Mouse (Mus musculus): ENCODE results near the gene Rnf4. TPM values are rescaled to one million over a fixed set of nuclear protein-coding genes. Genes with fewer than 3 reads are reported as not detected.

The Rnf4 gene
- total RNA-seq (2021): 10 to 100 TPM; 16.6 to 20.0 TPM
- long read RNA-seq, experiment 1, full-length matches to known transcripts: 3 of 4 reads
- long read RNA-seq, experiment 1, partial matches to known transcripts: 0 of 4 reads
- long read RNA-seq, experiment 1, other reads (novel, unspliced or antisense): 1 of 4 reads
- long read RNA-seq, experiment 2, partial matches to known transcripts: 0 of 1 reads
- long read RNA-seq, experiment 2, other reads (novel, unspliced or antisense): 1 of 1 reads

DNA sequence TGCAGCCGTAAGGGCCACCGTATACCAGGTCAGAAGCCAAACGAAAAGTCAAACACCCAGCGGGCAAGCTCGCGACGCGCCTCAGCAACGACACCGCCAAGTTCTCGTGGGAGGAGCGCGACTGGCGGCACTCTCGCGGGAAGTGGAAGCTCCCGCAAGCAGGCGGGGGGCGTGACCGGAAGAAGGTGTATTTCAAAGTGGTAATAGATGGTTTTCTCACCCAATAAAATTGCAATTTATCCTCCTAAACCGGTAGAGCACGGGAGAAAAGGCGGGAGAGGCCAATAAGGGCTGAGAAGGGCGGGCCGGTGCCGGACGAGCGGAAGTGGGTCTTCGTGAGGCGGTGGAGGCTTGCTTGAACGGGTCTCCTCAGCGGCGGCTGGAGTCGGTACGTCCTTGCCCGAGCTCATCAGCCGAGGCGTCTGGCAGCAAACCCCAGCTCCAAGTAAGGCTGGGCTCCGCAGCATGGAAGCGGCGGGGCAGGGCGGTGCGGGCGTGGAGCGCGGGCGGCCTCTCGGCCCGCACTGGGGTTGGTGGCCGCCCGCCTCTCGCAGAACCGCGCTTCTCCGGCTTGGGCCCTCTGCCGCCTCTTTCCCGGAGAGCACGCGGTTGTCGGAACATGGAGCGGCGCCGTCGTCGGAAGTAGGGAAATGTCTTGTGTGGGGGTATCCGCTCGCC, at the start of gene Rnf4:
Gene Rnf4 (plus strand): TSS at position 193 of the 678 bp plus-strand sequence.
- peak; percentile 97 for DNase-seq

DNA sequence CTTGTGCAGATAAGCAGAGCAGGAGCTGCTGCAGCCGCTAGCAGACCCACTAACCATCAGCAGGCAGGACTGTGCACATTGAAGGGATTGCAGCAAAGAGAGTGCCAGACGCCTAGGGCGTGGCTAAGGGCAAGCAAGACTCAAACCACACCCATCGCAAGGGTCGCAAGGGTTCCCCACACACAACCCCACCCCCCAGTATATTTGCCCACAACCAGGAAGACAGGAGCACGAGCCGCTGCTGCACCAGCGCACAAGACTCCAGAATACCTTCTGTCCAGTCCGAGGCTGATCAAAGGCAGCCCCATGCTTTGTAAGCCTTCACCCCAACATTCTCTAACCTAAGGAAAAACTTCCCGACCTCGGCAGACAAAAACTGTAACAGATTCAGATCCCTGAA, 49.6 kb upstream of the Rnf4 start:
- DNase-seq: no peak

DNA sequence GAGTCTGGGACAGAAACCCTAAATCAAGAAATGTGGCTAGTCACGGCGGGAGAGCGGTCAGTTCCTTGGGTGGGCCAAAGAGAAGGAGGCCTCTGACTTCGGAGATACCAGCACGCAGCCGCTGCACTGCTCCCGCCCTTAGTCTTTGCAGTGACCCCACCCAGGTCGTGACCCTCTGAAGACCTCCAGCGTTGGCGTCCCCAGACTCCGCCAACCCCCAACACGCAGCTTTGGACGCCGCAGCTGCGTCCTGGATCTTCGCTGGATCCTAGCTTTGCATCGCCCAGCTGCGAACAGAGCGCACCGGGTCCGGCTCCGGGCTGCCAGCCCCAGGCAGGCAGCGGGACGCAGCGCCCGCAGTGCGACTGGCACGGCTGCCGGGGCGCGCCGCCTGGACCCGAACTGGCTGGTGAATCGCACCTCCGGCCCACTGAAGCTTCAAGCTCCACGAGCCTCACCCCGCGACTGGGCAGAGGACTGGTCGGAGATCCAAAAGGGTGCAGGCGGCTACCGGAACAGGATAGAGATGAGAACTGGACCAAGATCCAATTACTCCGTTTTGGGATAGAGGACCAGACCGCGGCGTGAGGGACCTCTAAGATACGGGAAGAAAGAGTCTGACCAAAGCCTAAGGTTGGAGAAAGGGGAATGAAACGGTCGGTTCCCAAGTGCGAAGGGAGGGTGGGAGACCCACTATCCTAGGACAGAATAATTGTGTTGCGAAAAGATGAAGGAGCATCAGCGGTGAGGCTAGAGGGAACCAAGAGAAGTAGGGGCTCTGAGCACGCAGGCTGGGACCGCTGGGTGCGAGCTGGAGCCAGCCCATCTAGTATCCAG, 48.9 kb upstream of the Rnf4 start:
- DNase-seq: peak; percentile 11

DNA sequence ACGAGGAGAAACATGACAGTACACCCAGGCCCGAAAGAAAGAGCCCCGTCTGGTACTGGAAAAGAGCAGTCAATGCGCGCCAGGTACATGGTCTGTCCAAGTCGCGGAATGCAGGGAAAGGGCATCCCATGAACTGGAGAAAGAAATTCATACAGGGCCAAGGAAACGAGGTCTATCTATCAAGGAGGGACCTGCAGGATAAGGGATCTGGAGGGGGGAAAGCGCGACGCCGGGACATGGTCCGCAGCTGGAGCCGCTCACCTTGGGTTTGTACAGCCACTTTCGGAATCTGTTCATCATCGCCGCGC, 48.3 kb upstream of the Rnf4 start:
- no peak for DNase-seq

DNA sequence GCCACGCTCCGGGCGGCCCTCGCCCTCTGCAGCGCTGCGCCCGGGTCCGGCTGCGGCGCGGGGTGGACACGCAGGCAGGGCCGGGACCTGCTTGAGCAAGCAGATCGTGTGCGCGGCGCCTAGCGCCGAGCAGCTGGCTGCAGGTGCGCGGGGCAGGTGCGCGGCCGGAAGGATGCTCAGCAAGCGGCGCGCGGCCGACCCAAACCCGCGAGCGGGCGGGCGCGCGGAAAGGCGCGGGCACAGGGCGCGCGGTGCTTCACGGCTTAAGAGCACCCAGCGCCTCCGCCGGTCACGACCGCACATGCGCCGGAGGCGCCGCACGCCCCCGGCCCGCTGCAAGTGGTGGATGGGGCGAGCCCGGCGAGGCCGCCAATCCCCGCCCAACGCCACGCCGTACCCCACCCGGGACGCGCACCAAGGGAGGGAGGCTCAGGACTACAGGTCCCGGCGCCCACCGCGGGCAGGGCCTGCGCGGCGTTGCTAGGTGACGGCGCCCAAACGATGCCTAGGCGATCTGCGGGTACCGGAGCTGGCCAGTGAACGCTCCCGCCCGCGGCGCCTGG, 47.9 kb upstream of the Rnf4 start, which contains the start of the genes Zfyve28 and Cfap99:
Gene Zfyve28 (minus strand): TSS at position 296 of the 563 bp plus-strand sequence.
Gene Cfap99 (plus strand): TSS at position 447 of the 563 bp plus-strand sequence.
- peak; percentile 79 for DNase-seq

DNA sequence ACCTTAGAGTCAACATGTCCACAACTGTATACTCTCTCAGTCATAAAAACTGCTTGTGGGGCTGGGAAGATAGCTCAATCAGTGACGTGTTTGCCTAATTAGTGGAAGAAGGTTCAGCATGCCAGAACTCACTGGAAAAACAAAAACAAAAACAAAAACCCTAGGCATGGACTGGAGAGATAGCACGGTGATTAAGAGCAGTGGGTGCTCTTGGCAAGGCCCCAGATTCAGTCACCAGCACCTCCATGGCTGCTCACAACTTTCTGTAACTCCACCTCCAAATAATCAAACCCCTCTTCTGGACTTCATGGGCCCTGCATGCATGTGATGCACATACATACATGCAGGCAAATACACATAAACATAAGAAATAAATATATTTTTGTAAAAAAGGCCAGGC, 46.8 kb upstream of the Rnf4 start:
- DNase-seq: no peak

DNA sequence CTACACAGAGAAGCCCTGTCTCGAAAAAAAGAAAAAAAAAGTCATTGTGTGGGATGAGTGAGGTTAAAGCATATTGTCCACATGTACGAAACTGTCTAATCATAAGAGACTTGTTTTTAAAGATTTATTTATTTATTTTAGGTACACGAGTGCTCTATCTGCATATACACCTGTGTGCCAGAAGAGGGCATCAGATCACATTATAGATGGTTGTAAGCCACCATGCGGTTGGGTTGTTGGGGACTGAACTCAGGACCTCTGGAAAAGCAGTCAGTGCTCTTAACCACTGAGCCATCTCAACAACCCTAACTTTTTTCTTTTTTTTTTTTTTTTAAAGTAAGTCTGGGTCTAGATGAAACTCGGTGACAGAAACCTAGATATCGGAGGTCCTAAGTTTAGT, 42.7 kb upstream of the Rnf4 start:
- DNase-seq: no peak

DNA sequence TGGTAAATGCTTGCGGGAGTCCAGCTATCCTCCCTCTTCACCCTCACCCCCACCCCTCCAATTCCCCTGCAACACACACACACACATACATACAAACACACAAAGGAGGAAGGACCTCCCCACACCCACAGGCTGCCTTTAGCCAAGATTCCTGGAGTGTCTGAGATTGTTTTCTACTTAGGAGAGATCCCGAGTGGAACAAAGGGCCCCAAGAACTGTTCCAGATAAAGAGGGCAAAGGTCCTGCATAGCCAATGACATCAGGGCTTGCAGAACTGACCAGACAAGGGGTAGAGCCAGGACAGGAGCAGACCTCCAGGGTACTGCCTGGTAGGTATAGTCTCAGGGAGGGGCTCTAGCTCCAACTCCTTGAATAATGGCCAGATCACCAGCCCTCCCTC, 41.4 kb upstream of the Rnf4 start:
- DNase-seq: no peak

DNA sequence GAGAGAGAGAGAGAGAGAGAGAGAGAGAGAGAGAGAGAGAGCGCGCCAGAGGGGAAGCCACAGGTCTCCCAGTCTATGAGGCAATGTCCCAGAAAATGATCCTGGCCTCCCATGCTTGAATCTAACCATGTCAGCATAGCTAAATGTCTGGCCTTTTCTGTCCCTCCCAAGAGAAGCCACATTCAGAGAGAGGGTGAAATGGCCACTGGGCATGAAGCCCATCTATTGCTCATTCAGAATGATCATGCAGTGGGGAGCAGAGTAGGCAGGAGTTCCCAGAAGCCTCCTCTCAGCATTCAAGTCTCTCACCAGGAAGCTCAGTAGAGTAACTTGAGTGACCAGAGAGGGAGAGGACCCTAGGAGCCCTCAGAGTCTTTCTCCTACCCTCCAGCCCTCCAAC, 40.9 kb upstream of the Rnf4 start:
- DNase-seq: no peak

DNA sequence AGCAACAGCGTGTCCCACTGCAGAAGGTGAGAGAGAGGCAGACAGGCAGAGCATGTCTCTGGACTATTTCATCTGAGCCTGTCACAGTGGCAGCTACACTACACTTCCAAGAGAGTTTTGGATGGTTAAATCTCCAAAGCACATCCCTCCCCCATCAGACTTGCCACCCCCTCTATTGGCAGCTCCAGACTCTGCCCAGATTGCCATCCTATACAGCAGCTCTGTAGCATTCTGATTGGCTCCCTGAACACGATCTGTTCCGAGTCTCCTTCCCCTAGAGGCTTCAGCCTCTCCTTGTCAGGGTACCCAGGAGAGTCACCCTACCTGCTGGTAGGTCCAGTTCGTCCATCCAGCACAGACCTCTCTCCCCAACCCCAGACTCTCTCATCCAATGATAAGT, 38.0 kb upstream of the Rnf4 start:
- no peak for DNase-seq

DNA sequence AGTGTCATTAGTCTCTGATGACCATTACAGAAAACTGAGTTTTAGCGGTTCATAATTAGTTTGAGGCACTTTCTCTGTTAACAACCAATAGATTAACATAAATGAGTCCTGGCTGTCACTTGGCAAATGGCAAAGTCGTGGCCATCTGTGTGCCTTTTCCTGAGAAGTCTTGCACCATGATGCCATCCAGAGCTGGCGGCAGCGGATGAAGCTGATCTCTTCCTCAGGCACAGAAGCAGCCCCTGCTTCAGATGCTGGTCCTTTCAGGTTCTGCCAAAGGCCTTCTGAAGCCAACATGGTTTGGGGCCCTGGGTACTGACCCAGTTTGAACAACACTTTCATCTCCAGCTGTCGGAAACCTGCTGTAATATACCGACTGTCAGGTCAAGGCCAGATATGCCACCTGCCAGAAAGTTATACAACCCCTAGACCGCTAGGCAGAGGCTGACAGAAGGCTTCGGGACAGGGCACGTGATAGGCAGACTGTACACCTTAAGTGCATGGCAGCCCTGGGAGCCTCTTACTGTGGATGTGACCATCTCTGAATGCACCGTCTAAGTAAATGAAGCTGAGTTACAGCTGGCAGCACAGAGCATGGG, 37.1 kb upstream of the Rnf4 start:
- DNase-seq: no peak

DNA sequence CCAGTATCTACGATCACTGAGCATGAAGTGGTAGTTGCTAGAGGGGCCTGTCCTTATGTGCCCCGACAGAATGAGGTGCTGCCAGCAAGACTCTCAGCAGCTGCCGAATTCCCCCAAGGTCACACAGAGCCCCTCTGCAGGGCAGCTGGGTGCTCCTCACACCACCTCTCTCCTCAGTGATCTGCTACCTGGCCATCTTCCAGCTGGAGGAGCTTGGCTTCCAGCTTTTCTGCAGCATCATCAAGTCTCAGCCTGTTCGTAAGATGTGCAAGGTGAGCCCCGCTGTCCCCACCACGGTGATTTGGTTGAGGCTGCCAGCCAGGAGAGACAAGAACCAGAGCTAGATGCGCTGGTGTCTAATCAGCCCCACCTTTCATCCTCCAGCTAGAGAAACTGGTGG, 33.7 kb upstream of the Rnf4 start:
- DNase-seq: no peak

DNA sequence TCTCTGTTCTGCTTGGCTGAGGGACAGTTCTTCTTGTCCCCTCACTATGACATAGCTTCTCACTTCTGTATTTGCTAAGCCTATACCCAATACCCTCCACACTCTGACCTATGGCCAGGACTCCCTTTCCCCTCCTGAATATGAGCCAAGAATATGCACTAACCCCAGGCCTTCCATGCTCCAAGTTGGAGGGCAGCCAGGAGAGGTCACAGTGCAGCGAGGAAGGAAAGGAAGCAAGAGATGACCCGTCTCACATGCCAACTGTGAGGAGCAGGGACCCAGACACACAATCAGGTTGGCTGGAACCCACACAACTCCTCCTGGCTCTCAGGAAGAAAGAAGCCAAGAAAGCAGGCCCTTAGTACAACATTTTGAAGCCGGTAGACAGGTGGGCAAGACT, 27.1 kb upstream of the Rnf4 start:
- no peak for DNase-seq

DNA sequence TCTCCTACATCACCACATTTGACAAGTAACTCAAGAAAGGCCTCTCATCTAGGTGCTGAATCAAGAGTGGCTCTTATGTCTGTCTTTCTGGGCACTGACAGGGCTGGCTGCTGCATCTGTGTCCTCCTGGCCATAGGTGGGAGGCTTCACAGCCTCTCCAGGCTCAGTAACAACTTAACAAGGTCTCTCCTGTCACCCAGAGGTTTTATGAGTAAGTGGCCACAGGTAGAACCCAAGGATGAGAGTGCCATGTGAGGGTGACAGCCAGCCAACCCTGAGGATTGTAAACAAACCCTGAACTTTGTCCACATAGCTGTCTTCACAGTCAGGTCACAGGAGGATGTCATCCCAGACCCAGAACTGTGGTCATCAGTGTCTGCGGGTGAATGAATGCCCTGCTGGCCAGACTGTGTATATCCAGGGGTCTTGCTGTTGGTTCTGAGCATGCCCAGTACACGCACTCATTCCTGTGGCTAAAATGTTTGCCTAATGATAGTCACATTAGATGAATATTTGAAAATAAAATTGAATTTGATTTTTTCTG, 16.5 kb upstream of the Rnf4 start:
- no peak for DNase-seq

DNA sequence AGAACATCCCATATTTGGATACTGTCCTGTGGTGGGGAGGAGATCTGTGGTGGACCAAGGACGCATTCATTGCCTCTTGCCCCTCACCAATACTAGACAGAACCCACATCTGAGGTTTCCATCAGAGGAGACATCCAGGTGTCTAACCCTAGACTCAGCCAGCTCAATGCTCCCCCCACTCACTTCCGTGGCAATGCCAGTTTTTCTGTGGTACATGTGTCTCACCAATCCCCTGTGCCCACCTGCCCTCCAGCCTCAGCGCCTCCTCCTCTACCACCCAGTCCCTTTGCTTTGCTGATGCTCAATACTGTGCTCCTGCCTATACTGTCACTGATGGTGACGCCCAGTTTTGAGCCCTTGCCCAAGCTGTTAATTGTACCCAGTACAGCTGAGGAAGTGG, 14.9 kb upstream of the Rnf4 start:
- no peak for DNase-seq

DNA sequence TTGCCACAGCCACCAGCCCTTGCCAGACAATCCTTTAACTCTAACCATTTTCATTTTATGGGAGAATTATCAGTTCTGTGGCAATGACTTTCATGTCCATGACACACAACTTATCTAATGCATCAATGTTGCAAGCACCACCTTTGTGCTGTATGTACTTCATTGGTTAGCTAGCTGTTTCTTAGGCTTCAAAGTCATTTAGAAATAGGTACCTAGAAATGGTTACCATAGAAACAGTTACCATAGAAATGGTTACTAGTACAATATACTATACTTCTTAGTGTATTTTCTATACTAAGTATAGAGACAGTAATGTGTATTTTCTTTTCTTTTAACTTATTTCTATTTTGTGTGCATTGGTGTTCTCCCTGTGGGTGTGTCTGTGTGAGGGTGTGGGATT, 10.8 kb upstream of the Rnf4 start:
- DNase-seq: no peak

DNA sequence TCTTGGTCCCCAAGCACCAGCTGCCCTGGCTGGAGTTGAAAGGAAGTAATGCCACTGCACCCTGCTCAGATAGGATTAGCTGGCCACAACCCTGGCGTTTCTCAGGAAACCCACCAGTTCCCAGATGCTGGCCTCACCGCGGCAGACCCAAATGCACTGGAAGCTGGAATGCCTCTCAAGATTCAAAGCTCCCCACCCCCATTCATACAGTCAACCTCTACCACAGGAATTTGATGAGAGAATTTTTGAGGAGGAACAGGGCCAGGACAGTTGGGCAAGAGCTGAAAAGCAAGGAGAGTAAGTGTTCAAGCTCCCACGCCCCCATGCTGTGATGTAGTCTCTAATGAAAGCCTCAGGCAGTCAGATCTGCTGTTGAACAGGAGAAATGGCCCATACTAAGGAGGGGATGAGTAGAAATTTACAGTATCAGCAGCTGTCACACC, 9.8 kb upstream of the Rnf4 start:
- DNase-seq: no peak

DNA sequence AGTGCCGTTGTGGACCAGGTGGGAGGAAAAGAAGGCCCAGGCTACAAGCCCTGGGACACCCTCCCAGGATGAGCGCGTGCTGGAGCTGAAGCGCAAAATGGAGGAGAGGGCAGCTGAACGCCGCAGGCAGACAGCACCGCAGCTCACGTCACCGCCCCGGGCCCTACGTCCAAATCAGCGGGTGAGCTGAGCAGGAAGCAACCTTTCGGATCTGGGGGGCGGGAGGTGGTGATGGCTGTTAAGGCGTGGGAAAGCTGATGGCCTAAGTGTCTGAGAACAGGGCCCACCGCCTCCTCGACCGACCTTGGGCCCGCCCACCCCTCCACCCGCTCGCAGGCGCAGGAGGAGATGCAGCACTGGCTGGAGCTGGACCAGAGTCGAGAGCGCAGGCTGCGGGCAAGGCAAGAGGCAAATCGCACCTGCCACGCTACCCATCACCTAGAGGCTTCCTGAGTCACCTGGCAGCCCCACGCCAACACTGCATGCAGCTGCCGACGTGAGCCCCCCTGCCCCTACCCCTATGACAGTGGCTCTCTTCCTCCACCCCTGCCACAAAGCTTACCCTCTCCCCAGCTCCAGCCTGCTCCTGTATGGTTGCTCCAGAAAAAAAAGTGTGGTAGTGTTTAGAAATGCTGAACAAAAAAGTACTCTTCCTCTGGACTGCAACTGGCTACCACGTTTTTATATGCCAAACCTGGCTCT, 9.1 kb upstream of the Rnf4 start:
- no peak for DNase-seq

DNA sequence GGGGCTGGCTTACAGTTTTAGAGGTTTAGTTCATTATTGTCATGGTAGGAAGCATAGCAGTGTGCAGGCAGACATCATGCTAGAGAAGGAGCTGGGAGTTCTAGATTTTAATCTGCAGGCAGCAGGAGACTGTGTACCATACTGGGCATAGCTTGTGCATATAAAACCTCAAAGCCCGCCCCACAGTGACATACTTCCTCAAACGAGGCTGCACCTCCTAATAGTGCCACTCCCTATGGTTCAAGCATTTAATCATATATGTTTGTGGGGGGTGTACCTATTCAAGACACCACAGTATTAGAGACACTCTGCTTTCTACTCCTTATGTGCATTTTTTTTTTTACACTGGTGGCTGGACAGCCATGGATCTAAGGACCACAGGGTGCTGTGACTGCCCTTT, 6.0 kb upstream of the Rnf4 start:
- DNase-seq: no peak

DNA sequence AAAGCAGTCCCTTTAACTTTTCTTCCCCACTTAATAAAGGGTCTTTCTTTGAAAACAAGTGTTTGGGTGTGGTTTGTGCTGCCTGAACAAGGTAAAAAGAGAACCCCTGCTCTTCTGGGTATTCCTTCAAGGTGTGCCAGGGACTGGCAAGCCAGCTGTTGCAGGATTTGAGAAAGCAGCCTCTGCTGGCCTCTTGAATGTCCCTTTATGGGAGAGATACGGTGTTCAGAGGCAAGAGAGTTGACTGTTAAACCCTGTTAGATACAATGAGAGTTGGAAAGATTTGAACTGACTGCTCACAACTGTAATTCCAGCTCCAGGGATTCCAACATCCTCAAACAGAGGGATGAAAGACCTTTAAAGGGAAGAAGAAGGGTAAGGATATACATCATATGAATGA, 2.0 kb upstream of the Rnf4 start:
- no peak for DNase-seq

DNA sequence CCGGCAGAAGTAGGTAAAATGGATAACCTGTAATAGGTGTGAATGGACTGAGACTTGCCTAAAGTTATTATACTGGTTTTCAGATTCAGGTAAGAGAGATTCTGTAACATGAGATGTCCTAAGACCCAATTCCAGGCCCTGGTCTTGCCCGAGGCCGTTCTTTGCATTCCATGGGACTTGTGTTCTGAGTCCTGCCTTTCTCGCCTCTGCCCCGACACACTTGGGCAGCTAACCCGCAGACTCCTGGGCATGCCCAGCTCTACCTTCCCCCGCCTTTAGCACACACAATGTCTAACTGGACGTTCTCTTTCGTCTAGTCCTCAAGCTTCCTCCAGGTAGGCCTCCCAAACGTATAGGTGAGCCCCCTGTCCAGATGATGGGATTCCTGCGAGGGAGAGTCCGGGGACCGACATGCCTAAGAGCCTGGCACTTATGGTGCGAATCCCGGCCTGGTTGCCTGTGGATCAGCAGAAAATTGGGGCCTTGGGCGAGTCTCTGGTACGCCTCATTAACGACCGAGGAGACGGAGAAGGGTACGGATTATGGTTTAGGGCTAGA, 471 bp upstream of the Rnf4 start:
- DNase-seq: no peak
